Mouse (Mus musculus) brain, embryonic 14.5 days (tissue): ENCODE results near the gene Zbtb12.

Experiments used
- CTCF ChIP-seq: fragments of 200-500 bp; IDR thresholded peaks from 2 replicates; pipeline ENCODE4 v1.5.1; 2012; ENCODE audit warnings: inconsistent platforms, mild to moderate bottlenecking, moderate library complexity, borderline replicate concordance; ENCODE audit not compliant: insufficient read depth, insufficient read length; ENCODE audit errors: extremely low read depth
- POLR2A ChIP-seq: fragments of 200-500 bp; IDR thresholded peaks from 2 replicates; pipeline ENCODE4 v1.6.1; 2012; ENCODE audit warnings: mild to moderate bottlenecking, inconsistent platforms, borderline replicate concordance; ENCODE audit not compliant: poor library complexity, insufficient read depth, insufficient read length, severe bottlenecking; ENCODE audit errors: extremely low read depth

DNA sequence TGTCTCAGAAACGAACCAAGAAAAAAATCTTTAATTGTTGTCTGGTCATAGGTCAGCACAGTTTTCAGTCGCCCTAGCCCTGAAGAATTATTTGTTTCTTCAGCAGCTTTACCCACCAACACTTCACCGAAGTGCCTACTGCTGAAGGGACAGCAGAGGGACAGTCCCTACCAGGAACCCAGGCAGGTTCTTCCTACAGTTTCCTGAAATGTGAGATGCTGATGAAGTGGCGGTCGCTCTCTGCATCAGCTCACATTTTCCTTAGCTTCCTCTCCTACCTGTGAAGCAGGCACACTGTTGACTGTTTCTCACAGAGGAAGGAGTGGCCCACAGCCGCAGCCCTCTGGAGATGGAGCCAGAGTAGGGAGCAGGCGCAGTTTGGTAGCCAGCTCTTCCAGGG lies 13.3 kb upstream of the Zbtb12 start:
- TF ChIP-seq CTCF (no peak), POLR2A (no peak)
